Mouse (Mus musculus) frontal cortex, postnatal 36 days (tissue): ENCODE data around the gene Cacng4.

Source experiments
- DNase-seq, 2 experiments: peaks; one replicate each; pipeline ENCODE4 v3.0.0; 2022; ENCODE audit warnings: low spot score in 2 of 2

Gene Cacng4

DNA sequence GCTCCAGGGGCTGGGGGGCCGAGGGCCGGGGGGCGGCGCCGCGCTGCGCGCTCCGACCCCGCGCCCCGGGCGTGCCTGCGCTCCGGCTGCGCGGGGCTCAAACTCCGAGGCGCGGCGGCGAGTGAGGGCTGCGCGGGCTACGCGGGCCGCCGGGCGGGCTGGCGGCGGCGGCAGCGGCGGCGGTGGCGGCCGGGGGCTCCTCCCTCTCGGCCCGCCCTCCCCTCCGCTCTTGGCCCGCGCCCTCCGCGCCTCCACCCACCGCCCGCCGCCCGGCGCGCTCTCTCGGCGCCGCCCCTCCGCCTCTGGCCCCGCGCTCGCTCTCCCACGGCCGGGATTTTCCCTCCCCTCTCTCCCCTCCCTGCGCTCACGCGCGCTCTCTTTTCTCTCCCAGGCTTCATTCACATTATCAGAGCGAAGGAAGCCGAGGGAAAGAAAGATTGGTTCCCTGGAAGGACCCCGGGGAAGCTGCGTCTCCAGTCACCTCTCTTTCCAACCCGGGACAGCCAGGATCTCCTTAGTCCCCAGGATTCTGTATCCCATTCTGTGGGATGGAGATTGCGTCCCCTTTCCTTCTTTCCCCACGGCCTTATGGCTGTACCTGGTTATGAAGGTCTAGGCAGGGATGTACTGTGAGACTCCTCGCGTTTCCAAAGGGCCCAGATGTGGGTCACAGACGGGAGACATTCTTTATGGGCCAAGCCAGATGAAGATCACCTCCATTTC lies at the start of gene Cacng4:
TSS of gene Cacng4 (minus strand) at position 11 of the 723 bp plus-strand sequence.
- no peak for DNase-seq

GRCm38 (mm10) chr11:107833351-107834040 lies 39.1 kb upstream of the Cacng4 start:
- DNase-seq: no peak

DNA sequence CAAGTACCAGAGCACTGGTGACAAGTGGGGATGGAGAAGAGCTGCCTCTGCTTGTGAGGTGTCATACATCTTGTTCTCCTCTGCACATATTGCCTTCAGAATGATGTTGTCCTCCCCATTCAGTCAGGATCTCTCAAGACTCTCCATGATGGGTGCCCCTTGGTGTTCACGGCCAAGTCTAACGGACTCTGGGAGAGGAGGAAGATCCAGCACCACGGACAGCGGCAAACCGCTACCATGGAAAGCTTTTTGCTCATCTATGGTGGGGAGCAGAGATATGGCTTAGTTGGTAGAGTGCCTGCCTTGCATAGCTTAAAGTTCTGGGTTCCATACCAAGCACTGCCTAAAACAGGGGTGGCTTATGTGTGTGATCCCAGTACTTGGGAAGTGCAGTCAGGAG lies 22.8 kb upstream of the Cacng4 start:
- no peak for DNase-seq

- DNase-seq: no peak
These were observed 18.7 kb upstream of the Cacng4 start for GRCm38 (mm10) chr11:107812941-107813648.

GRCm38 (mm10) chr11:107812429-107812828 lies 18.1 kb upstream of the Cacng4 start:
- no peak for DNase-seq

DNA sequence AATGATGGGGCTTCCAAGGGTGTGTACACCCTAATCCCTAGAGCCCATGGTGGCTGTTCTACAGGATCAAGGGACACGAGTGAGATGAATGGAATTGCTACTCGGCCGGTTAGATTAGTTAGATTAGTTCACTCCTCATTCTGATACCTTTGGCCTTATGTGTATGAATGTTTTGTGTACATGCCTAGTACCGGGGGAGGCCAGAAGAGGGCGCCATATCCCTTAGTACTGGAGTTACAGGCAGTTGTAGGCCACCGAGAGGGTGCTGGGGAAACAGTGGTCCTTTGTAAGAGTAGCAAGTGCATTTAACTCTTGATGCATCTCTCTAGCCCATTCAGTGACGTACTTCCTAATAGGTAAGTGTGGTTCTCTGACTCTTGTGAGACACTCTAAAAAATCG lies 14.2 kb upstream of the Cacng4 start:
- DNase-seq: no peak

GRCm38 (mm10) chr11:107806058-107806457 lies 11.7 kb upstream of the Cacng4 start:
- no peak for DNase-seq

DNA sequence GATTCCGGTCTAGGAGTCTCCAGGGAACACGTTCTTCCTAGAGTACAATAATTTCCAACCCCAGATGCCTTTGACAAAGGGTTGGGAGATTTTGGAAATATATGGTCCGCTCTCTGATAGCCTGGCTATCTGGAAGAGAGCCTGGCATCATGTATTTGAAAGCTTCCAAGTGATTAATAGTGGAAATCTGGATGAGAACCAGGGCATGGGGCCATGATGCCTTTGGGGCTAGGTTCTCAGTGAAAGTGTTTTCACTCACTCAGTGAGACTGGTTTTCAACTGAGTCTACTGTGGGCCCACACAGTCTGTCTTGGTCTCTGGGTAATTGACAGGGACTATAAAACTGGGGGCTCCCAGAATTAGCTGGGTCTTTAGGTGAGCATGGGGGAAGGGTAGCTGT lies 7.6 kb upstream of the Cacng4 start:
- DNase-seq: no peak

DNA sequence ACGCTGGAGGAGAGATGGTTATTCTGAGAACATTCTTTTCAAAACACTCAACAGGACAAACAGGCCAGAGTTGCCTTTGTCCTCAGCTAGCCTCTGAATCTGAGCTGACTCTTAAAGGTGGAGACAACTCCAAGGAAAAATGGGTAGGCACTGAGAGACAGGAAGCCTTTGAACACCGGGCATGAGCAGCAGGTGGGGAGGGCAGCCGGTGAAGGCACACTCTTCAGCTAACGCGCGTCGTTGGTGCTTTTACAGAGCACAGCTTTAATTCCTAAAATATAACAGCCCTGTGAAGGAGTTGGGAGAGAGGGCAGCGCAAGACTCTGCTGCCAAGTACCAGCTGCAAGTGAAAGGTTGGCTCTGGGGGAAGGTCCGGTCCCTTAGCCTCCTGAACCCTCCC lies 5.0 kb upstream of the Cacng4 start:
- DNase-seq: no peak

DNA sequence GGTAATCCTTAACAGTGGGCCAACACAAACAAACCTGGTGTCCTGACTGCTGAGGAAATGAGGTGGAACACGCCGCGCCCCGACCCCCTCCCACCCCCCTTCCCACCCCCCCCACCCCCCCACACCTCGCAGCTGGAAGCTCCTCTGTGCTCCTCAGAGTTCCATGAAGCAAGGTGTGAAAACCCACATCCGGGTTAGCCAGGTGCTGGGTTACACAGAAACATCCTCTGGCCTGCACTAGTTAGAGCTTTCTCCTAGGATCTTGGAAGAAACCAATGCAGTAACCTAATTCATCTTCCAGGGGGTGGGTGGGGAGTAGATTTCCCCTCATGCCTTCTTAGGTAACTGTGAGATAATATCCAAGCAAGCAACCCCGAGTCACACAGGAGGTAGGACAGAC lies 2.0 kb upstream of the Cacng4 start:
- DNase-seq: no peak

DNA sequence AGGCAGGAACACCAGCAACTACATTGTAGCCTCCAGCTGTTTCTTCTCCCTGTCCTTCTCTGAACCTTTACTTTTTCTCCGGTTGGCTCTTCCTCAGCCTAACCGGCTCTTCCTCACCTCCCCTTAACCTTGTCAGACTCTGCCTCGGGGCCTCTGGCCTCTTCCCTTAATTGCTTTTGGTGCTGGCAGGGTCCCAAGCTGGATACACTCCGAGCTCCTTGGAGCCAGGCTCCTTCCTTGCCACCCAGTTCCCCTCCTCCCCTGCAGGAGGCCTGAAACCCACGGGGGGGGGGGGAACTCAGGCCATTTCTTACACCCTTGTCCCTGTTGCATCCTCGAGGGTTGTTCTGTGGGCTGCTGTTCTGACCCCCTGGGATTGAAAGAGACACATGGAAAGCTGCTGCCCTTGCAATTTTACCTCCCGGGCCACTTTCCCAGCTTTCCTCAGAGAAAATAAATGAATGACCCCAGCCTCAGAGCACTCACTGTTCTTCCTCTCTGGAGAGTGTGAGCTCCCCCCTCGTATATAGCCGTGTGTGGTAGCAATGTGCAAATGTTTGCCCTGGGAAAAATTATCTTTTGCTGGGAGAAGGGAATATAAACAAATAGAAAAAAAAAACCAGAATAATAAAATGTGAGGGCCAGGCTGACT lies 1.2 kb upstream of the Cacng4 start:
- no peak for DNase-seq

GRCm38 (mm10) chr11:107794103-107794493 lies 259 bp downstream of the Cacng4 start:
- no peak for DNase-seq

DNA sequence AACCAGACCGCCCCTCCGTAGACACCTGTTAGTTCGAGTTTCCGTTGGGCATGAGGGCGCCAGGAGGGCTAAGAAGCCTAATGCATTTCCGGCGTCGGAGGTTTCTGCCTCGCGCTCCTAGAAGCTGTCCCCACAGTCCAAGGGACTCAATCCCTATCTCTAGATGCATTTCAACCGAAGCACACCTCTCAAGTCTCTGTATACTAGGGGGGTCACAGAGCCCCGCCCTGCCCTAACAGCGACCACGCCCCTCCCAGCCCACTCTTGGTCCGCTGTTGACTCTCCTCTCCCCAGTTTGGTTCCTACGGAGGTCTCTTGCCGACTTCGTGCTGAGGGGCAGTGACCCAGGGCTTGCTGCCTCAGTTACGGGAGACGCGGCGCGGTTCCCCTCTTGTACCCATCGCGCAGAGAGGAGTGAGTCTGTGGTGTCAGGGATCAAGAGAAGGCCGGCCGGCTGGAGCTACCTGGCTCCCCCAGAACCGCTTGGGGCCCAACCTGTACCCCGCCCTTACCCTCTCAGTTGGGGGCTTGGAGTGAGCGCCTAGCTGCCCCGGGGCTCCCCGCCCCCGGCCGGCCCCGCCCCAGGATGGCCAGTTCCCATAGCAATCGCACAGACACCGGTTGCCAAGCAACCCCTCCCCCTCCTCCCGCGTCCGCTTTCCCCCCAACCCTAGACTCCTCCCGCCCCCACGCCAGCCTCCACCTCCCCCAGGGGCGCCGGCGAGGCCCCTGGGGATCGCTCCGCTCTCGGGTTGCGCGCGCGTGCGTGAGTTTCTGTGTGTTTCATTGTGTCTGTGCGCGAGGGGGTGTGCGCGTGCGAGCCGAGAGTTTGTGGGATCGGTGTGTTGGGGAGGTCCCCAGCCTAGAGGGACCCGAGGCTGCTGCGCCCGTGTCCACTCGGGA lies 906 bp downstream of the Cacng4 start:
- no peak for DNase-seq

GRCm38 (mm10) chr11:107792136-107792535 lies 2.2 kb downstream of the Cacng4 start:
- DNase-seq: no peak

- DNase-seq: no peak
These were observed 8.6 kb downstream of the Cacng4 start for GRCm38 (mm10) chr11:107785761-107786160.

DNA sequence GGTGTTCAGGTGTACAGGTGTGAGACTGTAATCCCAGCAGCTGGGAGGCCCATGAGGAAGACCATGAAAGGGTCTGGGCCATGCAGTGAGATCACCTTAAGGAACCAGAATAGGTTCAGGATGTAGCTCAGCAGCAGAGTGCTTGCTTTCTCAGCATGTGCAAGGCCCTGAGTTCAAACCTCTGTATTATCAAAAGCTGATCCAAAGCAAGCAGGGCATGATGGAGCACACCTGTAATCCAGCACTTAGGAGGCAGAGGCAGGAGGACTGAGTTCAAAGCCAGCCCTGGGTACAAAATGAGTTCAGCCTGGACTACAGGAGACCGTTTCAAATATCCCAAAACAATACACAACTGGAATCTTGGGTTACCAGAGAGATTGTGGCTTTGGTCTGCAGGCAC lies 9.1 kb downstream of the Cacng4 start:
- no peak for DNase-seq

DNA sequence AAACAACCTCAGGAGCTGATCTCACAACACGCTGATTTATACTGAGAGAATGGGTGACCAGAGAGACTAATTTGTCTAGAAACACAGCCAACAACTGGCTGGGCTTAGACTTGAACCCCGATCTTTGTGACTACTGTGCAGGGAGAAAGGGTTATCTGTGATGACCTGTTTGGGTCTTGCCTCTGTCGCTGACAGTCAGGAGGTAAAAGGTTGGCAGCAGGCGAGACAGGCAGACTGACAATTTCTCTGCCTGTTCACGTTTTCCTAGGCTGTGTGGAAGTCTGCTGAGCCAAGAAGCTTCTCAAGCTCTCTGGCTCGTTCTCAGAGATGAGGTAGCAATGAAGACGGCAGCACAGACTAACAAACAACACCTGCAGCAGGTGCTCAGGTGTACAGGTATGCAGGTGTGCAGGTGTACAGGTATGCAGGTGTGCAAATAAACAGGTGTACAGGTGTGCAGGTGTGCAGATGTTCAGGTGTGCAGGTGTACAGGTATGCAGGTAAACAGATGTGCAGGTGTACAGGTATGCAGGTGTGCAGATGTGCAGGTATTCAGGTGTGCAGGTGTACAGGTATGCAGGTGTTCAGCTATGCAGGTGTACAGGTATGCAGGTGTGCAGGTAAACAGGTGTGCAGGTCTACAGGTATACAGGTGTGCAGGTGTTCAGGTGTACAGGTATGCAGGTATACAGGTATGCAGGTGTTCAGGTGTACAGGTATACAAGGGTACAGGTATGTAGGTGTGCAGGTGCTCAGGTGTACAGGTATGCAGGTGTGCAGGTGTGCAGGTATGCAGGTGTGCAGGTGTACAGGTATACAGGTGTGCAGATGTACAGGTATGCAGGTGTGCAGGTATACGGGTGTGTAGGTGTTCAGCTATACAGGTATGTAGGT lies 10.2 kb downstream of the Cacng4 start:
- no peak for DNase-seq

DNA sequence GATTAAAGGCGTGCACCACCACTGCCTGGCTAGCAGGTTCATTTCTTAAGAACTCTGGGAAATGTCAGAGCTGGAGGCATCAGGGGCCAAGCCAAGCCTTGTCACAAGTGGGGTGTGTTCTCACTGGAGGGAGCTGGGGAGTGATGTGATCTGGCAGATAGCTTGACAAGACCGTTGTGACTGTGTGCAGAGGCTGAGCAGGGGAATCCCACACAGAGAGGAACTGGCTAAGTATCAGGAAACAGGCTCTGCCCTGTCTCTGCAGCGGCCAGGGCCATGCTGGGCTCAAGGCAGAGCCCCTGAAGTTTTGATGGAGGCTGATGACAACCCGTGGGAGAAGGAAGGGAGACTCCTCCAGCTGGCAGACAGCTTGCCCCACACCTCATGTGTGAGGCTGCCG lies 11.8 kb downstream of the Cacng4 start:
- DNase-seq: no peak

DNA sequence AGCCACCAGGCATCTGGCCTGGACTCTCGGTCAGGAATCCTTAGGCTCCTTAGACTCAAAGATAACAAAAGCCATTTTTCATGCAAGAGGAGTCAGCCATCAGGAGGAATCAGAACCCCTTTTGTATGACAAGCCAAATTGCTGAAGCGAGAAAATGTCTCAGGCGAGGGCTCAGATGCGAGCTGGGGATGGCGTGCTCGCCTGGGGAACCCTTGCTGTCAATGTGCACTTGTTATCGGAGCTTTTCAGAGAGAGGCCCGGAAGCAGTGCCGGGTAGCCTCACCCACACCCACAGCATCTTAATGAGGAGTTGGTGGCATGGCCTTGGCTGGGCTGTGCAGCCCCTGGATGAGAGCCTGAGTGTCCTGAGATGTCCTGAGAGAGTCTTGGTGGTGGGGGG lies 15.5 kb downstream of the Cacng4 start:
- DNase-seq: no peak

- no peak for DNase-seq
These were observed 16.9 kb downstream of the Cacng4 start for GRCm38 (mm10) chr11:107777487-107777886.
